Mouse (Mus musculus) brain, embryonic 18.5 days (tissue): ENCODE results near the gene Aig1.

ENCODE experiments used
- DNase-seq: peaks from one replicate; pipeline ENCODE4 v3.0.0-alpha.2; 2012; ENCODE audit warnings: low read depth, low spot score

Aig1 gene

GRCm38 (mm10) chr10:13711281-13711829, 157.4 kb downstream of the Aig1 start:
- DNase-seq = no peak

- DNase-seq = no peak
Observed at GRCm38 (mm10) chr10:13705771-13706170, 163.0 kb downstream of the Aig1 start.

DNA sequence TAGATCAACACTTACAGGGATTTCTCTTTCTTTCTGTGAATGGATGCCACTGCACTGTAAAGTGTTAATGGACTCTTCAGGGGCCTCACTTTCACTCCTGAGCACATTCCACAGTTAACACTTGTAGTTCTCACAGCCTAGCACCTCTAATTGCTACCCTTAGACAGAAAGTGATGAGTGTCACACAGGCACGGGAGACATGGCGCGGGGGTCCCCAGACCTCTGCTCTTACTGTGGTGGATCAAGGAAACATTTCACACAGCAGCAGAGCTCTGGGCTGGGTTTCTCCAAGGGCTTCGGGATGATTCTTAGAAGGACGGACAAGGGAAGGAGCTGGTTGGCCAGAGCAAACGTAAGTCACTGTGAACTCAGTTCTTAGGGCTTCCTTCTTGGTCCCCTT, 166.1 kb downstream of the Aig1 start:
- DNase-seq = no peak

DNA sequence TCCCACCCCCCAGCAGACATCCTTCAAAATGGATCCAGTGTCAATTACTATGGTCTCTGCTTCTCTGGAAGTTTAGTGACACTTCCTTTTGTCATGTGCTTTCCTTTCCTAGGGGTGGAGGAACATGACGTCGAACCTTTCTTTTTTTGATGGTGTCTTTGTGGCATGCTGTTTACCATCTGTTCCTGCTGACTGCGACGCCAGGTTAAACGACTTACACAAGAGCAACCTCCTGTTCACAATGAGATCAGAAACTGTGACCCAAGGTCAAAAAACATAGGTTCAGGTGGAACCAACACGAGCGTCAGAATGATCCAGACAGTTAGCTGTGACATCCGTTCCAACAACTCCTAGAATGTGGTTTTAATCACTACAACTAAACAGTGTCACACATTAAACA, 166.7 kb downstream of the Aig1 start:
- no peak for DNase-seq

- no peak for DNase-seq
Observed at GRCm38 (mm10) chr10:13696326-13696725, 172.5 kb downstream of the Aig1 start.

- no peak for DNase-seq
Observed at GRCm38 (mm10) chr10:13693276-13693675, 175.5 kb downstream of the Aig1 start.

GRCm38 (mm10) chr10:13690773-13691172, 178.0 kb downstream of the Aig1 start:
- no peak for DNase-seq

- no peak for DNase-seq
Observed at GRCm38 (mm10) chr10:13689841-13690590, 178.8 kb downstream of the Aig1 start.

DNA sequence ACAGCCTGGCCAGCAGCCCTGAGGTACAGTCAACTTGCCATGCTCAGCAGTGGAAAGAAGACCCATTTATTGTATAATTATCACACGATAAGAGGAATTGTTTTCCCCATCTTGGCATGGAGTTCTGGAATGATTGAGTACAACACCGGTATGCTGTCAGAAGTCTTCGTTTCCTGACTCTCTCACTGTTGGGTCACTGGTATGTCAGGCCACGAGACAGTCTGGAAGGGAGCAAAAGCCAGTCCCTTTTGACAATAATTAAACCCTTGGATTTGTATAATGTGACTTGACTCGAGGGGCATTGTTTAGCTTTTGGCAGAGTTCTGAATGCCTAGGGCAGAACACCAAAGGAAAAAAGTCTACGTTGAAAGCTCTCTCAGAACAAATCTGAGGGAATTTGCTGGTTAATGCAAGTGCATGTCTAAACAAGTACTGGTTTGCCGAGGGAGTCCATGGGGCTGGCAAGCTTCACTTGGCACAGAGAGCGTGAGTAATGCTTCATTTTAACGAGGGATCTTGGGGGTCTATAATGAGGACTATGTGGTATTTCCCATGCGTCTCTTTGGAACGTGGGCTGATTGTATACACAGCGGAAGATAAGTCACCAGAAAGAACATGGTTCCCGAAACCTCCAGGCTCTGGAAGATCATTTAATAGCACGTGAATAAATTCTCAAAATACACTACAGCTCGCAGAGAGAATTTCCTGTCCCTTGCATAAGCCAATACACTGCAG, 180.2 kb downstream of the Aig1 start:
- DNase-seq = no peak

GRCm38 (mm10) chr10:13687182-13687810, 181.5 kb downstream of the Aig1 start:
- DNase-seq = no peak

DNA sequence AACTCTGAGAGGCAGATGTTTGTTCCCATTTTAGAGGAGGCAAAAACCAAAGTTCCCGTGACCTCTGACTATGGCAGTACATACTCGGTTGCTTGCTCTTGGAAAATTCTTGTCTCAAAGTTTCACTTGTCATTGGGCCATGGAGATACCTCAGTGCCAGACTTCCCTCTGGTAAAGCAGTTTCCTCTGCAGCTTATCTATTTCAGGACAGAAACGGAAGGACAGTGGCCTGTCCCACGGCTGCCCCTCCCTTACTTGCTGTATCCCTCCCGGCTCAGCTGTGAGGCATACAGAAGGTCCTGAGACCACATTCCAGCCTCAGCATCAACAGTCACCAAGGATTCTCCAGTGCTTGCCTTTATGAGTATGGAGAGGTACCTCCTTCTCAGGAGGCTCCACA, 182.7 kb downstream of the Aig1 start:
- DNase-seq = no peak

GRCm38 (mm10) chr10:13685366-13685765, 183.4 kb downstream of the Aig1 start:
- DNase-seq = no peak

- no peak for DNase-seq
Observed at GRCm38 (mm10) chr10:13684452-13684851, 184.3 kb downstream of the Aig1 start.

- DNase-seq = no peak
Observed at GRCm38 (mm10) chr10:13682565-13682964, 186.2 kb downstream of the Aig1 start.

- no peak for DNase-seq
Observed at GRCm38 (mm10) chr10:13677440-13677839, 191.3 kb downstream of the Aig1 start.

DNA sequence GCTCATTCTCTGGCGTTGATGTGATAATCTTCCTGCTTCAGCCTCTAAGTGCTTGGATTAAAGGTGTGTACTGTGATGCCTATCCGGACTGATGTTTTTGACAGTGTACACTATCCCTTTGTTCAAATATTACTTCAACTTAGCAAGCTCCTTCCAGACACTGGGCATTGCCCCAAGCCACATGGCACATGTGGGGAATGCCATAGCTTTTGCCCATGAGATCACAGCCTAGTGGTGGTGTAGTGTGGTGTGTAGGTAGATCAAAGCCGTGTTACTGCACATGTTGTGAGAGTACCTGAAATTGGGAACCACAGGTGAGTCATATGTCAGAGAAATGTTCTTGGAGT, 193.8 kb downstream of the Aig1 start:
- DNase-seq = no peak

GRCm38 (mm10) chr10:13674304-13675032, 194.3 kb downstream of the Aig1 start:
- DNase-seq = no peak

DNA sequence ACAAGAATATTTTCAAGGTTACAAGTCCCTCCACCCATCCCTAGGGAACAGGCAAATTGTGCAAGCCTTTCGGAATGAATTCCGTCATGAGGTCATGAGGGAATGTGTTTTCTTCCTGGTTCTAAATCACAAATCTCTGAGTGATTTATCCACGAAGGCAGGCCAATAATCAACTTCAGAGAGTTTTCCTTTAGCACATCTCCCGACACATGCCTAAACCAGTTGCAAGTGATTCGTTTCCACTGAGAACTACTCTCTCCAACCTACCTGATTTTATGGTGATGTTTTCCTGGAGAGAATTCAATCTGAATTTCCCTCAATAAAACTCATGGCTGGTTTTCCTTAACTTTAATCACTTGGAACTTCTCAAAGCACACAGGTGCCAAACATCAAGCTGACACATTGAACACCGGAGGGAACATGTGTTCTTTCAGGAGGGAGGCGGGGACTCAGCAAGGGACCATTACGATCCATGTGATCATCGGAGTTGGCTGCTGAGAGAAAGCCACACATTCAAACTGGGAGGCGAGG, 201.5 kb downstream of the Aig1 start:
- DNase-seq = no peak

DNA sequence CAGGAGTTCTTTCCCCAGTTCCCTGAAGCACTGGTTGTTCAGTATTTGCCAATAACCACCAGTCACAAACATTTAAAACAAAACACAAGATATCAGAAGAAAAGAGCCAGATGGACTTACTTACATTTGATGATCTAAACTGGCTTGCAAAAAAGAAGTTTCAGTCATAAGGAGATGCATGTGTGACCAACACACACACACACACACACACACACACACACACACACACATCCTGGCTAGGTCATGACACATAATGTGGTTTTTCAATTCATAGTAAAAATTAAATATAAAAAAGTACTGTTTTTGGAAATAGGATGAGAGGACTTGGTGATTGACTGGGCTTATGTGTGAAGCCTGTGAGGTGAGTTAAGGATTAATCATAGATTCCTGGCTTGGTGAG, 205.3 kb downstream of the Aig1 start:
- DNase-seq = no peak

- DNase-seq = no peak
Observed at GRCm38 (mm10) chr10:13659778-13660177, 209.0 kb downstream of the Aig1 start.

GRCm38 (mm10) chr10:13653739-13654462, 214.9 kb downstream of the Aig1 start:
- DNase-seq = no peak
